Mouse (Mus musculus) liver, adult 2 months (tissue): ENCODE measurements around the gene Dst.

Source experiments
- CTCF ChIP-seq: fragments of 200-500 bp; IDR thresholded peaks from 2 replicates; pipeline ENCODE4 v1.5.1; 2011; ENCODE audit warnings: low read depth, low read length, control low read depth
- POLR2A ChIP-seq: fragments of 200-500 bp; IDR thresholded peaks from 2 replicates; pipeline ENCODE4 v1.6.1; 2011; ENCODE audit warnings: low read length, control low read depth; ENCODE audit not compliant: insufficient read depth; ENCODE audit errors: extremely low read depth

DNA sequence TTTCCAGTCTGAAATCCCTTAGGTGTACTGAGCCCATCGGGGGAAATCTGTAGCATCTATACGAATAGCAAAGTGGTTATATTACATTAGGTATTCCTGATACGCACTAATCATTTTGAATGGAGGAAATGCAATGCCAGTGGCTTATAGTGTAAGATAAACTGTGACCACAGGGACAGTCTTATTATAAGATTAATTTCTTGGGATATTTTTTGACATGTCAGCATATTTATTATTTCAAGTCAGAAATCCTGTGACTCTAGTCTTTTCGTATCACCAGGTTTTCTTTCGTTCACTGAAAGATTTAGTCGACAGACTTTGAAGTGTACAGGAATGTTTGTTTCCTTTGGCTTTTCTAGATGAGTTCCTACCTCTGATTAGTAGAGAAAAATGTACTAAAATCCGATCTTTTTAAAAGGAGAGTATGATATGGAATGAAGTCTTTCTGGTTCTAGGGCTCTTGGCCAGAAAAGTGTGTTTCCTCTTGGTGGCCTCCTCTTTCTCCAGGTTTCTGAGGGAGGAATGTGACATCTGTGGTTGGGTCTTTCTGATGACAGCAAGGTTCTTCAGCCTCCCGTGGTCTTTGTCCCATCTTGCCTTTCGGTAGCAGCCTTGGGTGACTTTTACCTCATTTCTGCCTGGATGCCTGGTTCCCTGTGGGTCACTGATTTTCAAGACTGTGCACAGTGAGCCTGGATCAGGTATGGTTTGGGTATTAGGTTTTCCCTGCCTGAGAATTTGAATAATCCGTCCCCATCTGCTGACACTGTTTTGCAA, 161.7 kb downstream of the Dst start:
- TF ChIP-seq POLR2A = no peak
- TF ChIP-seq CTCF = no peak
